ENCODE assay signal across 19 mouse cellular contexts in genomic region chr3:12328380-12328779, GRCm38 (mm10).
A peak's percentile ranks its signal among the peaks of the same experiment; 100 is the strongest.
DNase-seq lines count a peak whose midpoint lies in the region; ATAC-seq and TF ChIP-seq lines count a peak whose summit lies in the region.
"Had no signal": no experiment of that assay in that cellular context is flagged by ENCODE, and none has a peak within 500 bp of the region (broad histone marks: within the 10 kb centered on the region; RNA-seq: fewer than 3 reads in every experiment).

No protein-coding gene starts in this region.

- no peaks in the 10 kb centered on the region for H3K9me3 ChIP-seq in kidney, embryonic 15.5 days (replicated peaks)
- no peaks in the 10 kb centered on the region for H3K9me3 ChIP-seq in ES-E14 (ENCODE audit: control insufficient read depth, insufficient read depth, low read depth, low read length)
- H3K9me3 ChIP-seq in embryonic facial prominence, embryonic 10.5 days = no peaks in the 10 kb centered on the region
- H3K9me3 ChIP-seq in hindbrain, embryonic 16.5 days (ENCODE audit: control insufficient read depth, low read length) = no peaks in the 10 kb centered on the region
- H3K9me3 ChIP-seq: heart, embryonic 10.5 days; hindbrain, embryonic 12.5 days had no signal

- in situ Hi-C loops in ES-E14 (cut with MboI; ENCODE audit: low sequenced_read_pairs in 2 of 2, unreplicated experiment in 2 of 2) = no loop called here

- H3K27ac ChIP-seq in kidney, embryonic 15.5 days = no peak overlapping the region
- no peak overlapping the region for H3K27ac ChIP-seq in ES-E14 (ENCODE audit: insufficient read depth, low read depth, low read length, poor library complexity, severe bottlenecking)
- H3K27ac ChIP-seq in embryonic facial prominence, embryonic 10.5 days (replicated peaks) = no peak overlapping the region
- H3K27ac ChIP-seq in hindbrain, embryonic 16.5 days (ENCODE audit: low read depth, low read length) = no peak overlapping the region
- H3K27ac ChIP-seq: heart, embryonic 10.5 days; hindbrain, embryonic 12.5 days; hindbrain, postnatal 0 days had no signal

- H3K4me3 ChIP-seq in kidney, embryonic 15.5 days (replicated peaks) = no peak overlapping the region
- no peak overlapping the region for H3K4me3 ChIP-seq in ES-E14 (ENCODE audit: insufficient read depth in 1 of 2, low read depth in 1 of 2, low read length in 2 of 2, poor library complexity in 1 of 2, severe bottlenecking in 1 of 2)
- no peak overlapping the region for H3K4me3 ChIP-seq in embryonic facial prominence, embryonic 10.5 days
- H3K4me3 ChIP-seq in hindbrain, embryonic 16.5 days (ENCODE audit: low read length) = no peak overlapping the region
- H3K4me3 ChIP-seq: heart, embryonic 10.5 days; hindbrain, embryonic 12.5 days had no signal

- H3K36me3 ChIP-seq in kidney, embryonic 15.5 days = no peaks in the 10 kb centered on the region
- H3K36me3 ChIP-seq in ES-E14 (ENCODE audit: control insufficient read depth, insufficient read depth, low read length, poor library complexity, severe bottlenecking) = no peaks in the 10 kb centered on the region
- no peaks in the 10 kb centered on the region for H3K36me3 ChIP-seq in embryonic facial prominence, embryonic 10.5 days (replicated peaks)
- H3K36me3 ChIP-seq in hindbrain, embryonic 16.5 days (ENCODE audit: control insufficient read depth, insufficient read depth, low read length) = no peaks in the 10 kb centered on the region
- H3K36me3 ChIP-seq: heart, embryonic 10.5 days; hindbrain, embryonic 12.5 days had no signal

- peak; percentile 66; the same call in 1 of the 2 replicates for ATAC-seq in kidney, embryonic 15.5 days (replicated peaks; ENCODE audit: low FRiP score)
- ATAC-seq in hindbrain, embryonic 16.5 days = no peak
- ATAC-seq: forebrain, embryonic 16.5 days; hindbrain, postnatal 0 days had no signal

- no peak for DNase-seq in kidney, postnatal 4 days
- DNase-seq in ES-E14 (ENCODE audit: low read depth, low spot score) = peak; percentile 6
- DNase-seq in embryonic facial prominence, embryonic 10.5 days (ENCODE audit: low spot score) = peak; percentile 8
- DNase-seq in adrenal gland, adult 8-10 months = no peak
- DNase-seq: adrenal gland, postnatal 10 days; cerebellum, adult 11 months; cerebellum, adult 8-10 months; cerebellum, postnatal 14 days; gastrocnemius, postnatal 10 days; heart, adult 18-20 months; heart, postnatal 10 days; heart, postnatal 4 days had no signal

- H3K27me3 ChIP-seq in kidney, embryonic 15.5 days = no peaks in the 10 kb centered on the region
- no peaks in the 10 kb centered on the region for H3K27me3 ChIP-seq in embryonic facial prominence, embryonic 10.5 days (replicated peaks; ENCODE audit: low read depth, poor library complexity, severe bottlenecking)
- no peaks in the 10 kb centered on the region for H3K27me3 ChIP-seq in hindbrain, embryonic 16.5 days (replicated peaks; ENCODE audit: control insufficient read depth, insufficient read depth, low read length)
- H3K27me3 ChIP-seq: CH12.LX; hindbrain, embryonic 12.5 days had no signal

- WGBS in kidney, embryonic 15.5 days = 31% methylated on average over 1 of the region's 1 CpGs
- 32% methylated on average over 1 of the region's 1 CpGs for WGBS in embryonic facial prominence, embryonic 10.5 days
- WGBS in hindbrain, embryonic 16.5 days = 33% methylated on average over 1 of the region's 1 CpGs

- no peak overlapping the region for H3K4me2 ChIP-seq in kidney, embryonic 15.5 days
- no peak overlapping the region for H3K4me2 ChIP-seq in hindbrain, embryonic 16.5 days (ENCODE audit: low read length)
- H3K4me2 ChIP-seq: hindbrain, embryonic 12.5 days had no signal

- no peak overlapping the region for H3K9ac ChIP-seq in kidney, embryonic 15.5 days
- no peak overlapping the region for H3K9ac ChIP-seq in ES-E14 (ENCODE audit: insufficient read depth, low read depth, low read length, poor library complexity, severe bottlenecking)
- H3K9ac ChIP-seq in hindbrain, embryonic 16.5 days (ENCODE audit: low read depth, low read length) = no peak overlapping the region
- H3K9ac ChIP-seq: hindbrain, embryonic 12.5 days had no signal

- no peaks in the 10 kb centered on the region for H3K4me1 ChIP-seq in kidney, embryonic 15.5 days
- H3K4me1 ChIP-seq in ES-E14 (ENCODE audit: control insufficient read depth in 2 of 2, insufficient read depth in 2 of 2, low read length in 2 of 2, poor library complexity in 1 of 2) = no peaks in the 10 kb centered on the region
- no peaks in the 10 kb centered on the region for H3K4me1 ChIP-seq in embryonic facial prominence, embryonic 10.5 days
- no peaks in the 10 kb centered on the region for H3K4me1 ChIP-seq in hindbrain, embryonic 16.5 days (ENCODE audit: control insufficient read depth, insufficient read depth, low read depth, low read length)
- H3K4me1 ChIP-seq: heart, embryonic 10.5 days; hindbrain, embryonic 12.5 days had no signal

TF ChIP-seq in ES-E14, 5 proteins besides CTCF, POLR2A, EP300 and RAD21:
- TF ChIP-seq MAFK (IDR thresholded peaks at IDR 0.05; ENCODE audit: insufficient read depth, low read depth, low read length) (no peak), ZC3H11A (IDR thresholded peaks at IDR 0.05; ENCODE audit: borderline replicate concordance, low read depth, low read length) (no peak), ZNF384 (IDR thresholded peaks at IDR 0.05; ENCODE audit: low read depth, low read length) (no peak), HCFC1 (IDR thresholded peaks at IDR 0.05; ENCODE audit: borderline replicate concordance, insufficient read depth, low read length) (no peak), CHD2 (IDR thresholded peaks at IDR 0.05; ENCODE audit: low read depth, low read length) (no peak)

Comparison
In these comparisons a context has a peak if more than half of its experiments do, and no peak if none do; other contexts are left out.
1. DNase-seq: peak in ES-E14 (single experiment) and embryonic facial prominence, embryonic 10.5 days (single experiment); none in kidney, postnatal 4 days (0 of 2) and adrenal gland, adult 8-10 months (single experiment).